Mouse (Mus musculus): Measurements from ENCODE around the gene Cyb561. TPM values are rescaled to one million over a fixed set of nuclear protein-coding genes. Genes with fewer than 3 reads are reported as not detected.

Gene Cyb561
- total RNA-seq, 2 experiments from 2014 or later: 31.6 to 42.5 TPM

GRCm38 (mm10) chr11:105953402-105953801 is 266 bp upstream of the Cyb561 start:
- DNase-seq (ENCODE audit: low spot score in 2 of 2): no peak

GRCm38 (mm10) chr11:105952111-105952510 is 1.0 kb downstream of the Cyb561 start:
- DNase-seq (ENCODE audit: low spot score in 2 of 2): no peak

GRCm38 (mm10) chr11:105951601-105952044 is 1.5 kb downstream of the Cyb561 start:
- no peak for DNase-seq (ENCODE audit: low spot score in 2 of 2)

- no peak for DNase-seq (ENCODE audit: low spot score in 2 of 2)
Measured at GRCm38 (mm10) chr11:105950519-105950918, 2.6 kb downstream of the Cyb561 start.

DNA sequence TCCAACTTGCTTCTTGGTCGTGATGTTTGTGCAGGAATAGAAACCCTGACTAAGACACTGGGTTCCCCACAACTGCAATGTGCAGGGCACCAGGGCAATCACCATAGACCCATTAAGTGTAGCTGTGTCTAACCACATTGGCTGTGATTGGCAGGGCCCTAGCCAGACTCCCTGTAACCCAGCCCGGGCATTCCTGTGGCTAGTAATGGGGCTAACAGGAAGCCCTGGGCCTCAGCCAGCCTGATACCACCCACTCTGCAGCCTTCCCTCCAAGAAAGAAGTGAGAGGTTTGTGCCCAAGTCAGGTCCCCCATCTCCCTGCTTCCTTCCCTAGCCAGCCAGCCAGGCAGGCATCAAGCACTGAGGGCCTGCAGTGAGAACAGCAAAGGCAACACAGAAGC is 4.9 kb downstream of the Cyb561 start:
- DNase-seq (ENCODE audit: low spot score in 2 of 2): no peak

DNA sequence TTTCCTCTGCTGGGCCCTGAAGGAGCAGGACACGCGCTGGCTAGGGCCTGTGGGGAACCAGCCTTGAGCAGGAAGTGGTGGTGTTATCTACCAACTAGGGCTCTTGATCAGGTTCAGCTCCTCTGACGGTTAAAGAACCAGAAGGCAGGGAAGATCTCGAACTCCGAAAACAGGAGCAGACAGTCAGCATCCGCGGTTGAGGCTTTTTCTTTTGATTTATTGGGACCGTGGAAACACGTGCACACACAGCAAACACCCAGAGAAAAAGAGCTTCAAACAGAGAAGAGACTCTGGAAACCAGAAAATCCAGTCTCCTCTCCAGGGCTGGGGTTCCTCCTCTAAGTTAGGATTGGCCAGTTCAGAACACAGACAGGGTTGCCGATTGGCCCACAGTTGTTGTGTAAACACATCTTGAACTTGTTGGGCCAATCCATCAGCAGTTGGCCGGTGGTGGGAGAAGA is 6.4 kb downstream of the Cyb561 start:
- no peak for DNase-seq (ENCODE audit: low spot score in 2 of 2)

DNA sequence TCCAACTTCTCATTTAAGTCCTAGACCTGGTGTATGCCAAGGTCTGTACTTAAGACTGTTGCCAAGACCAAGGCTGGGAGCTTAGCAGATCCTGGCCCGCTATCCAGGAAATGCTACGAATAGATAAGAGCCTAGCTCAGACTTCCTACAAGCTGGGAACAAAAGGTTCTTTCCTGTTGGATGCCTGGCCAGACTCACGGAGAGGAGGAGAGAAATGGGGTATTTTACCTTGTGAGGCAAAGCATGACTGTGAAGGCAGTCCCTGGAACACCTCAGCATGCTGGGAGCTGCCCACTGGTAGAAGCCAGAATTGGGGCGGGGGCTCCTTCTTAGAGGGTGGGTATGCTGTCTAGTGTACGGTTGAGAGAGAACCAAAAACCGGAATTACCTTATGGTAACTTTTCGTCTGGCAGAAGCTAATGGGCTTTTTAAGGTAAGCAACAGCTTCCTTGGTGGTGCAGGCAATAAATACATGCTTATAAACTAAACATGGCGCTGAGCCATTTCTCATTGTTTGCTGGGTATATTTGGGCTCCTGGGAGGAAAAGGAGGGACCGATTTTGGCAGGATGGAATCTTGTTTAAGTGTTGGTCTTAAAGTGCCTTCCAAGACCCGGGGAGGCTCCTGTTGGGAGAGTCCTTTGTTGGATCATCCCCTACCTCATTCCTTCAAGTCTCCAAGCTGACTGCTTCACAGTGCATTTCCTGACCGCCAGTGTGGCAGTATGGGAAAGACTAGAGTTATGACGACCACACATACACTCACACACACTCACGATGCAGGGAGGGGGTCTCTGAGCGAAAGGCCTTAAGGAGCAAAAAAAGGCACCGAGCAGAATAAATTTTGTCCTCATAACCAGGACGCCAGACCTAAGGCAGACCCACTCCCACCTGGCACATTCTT is 8.1 kb downstream of the Cyb561 start:
- no peak for DNase-seq (ENCODE audit: low spot score in 2 of 2)

DNA sequence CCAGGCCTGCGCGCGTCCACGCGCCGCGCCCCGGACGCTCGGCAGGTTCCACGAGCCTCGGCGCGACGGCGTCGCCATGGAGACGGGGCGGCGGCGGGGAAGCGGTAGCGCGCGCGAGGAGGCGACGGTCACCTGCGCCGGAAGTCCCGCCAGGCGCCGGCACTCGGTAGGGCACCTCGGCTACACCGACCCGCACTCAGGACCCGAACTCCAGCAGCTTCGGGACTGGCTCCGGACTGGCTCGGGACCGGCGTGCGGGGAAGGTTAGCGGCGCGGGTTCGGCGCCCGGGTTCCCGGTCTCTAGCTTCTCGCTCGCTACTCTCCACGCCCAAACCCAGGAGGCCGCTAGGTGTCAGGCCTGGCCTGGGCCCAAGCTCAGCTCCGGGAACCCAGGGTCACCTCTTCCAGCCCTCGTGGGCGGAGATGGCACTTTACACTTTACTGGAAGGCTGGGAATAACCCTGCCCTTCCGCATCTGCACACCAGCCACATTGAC is 9.0 kb downstream of the Cyb561 start:
- DNase-seq (ENCODE audit: low spot score in 2 of 2): peak; percentile 46 to 65

DNA sequence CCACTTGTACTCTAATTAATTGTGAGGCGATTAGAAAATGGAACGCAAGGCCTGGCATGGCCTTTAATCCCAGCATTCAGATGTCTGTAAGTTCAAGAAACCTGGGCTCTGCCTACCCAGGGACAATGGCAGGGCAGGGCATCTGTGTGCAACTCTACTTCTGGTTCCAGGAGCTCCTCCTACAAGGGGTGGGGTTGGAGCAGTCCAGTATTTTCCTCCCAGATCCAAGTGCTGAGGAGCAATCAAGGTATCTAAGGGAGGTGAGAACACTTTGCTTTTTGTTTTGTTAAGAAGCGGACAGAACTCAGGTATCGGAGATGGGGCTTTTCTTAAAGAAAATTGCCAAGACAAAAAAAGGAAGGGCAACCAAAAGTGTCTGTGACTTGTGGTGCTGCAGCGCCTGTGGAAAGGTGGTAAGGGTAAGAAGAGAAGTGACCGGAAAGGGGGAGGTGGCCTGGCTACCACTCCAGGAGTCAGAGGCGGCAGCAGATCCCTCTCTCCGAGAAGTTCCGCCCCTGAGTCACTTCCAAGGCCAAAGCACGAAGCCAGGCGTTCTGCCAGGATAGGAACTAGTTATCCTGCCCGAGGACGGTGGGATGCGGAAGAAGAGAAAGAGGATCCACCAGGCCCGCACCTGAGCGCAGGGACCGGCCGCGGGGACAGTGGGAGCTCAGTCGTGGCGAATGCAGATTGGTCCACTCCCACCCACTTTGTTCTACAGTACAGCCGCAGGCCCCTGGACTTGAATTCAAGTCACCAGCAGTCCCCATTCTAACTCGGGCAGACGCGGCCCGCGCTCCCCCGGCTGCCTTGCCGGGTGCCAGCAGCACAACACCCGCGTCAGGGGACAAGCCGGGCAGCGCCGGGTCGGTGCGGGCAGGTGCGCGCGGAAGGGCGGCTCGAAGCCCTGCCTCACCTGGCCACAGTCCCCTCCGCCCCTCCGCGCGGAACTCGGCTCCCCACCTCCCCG is 9.7 kb downstream of the Cyb561 start:
- DNase-seq (ENCODE audit: low spot score in 2 of 2): no peak

DNA sequence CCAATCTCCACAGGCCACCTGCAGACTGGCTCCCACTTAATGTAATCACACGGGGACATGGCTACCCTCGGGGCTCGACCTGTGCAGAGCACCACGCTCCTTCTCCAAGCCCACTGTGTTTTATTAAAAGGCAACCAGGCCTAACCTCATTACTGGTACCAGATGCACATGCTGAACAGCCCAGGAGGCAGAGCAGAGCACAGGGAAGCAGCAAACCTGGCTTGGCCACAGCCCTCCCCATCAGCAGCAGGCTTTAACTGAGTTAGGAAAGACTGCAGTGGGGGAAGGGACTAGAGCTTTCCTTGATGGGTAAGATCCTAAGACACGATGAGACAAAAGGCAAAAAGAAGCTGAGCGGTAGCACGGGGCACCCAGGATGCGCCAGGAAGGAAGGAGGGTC is 11.2 kb downstream of the Cyb561 start:
- no peak for DNase-seq (ENCODE audit: low spot score in 2 of 2)

- no peak for DNase-seq (ENCODE audit: low spot score in 2 of 2)
Measured at GRCm38 (mm10) chr11:105938771-105939170, 14.4 kb downstream of the Cyb561 start.

GRCm38 (mm10) chr11:105936974-105937373 is 16.2 kb downstream of the Cyb561 start:
- no peak for DNase-seq (ENCODE audit: low spot score in 2 of 2)

- peak; percentile 70 to 76 for DNase-seq (ENCODE audit: low spot score in 2 of 2)
Measured at GRCm38 (mm10) chr11:105936200-105936599, 16.9 kb downstream of the Cyb561 start.

DNA sequence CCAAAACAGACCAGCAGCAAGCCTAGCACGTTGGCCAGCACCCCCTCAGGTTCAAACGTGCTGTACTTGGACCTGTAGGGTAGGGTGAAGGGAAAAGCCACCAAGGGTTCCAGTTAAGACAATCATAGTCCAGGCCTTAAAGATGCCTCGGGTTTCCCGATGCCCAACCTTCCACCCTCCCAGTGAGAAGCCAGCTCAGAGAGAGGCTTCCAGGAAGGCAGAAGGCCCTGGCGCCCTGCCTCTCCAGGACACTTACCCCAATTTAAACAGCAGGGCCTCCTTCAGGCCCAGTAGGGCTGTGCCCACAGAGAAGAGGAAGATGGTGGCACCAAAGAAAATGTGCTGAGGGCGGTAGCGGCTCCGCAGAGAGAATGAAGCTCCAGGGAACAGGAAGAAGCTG is 17.6 kb downstream of the Cyb561 start:
- DNase-seq (ENCODE audit: low spot score in 2 of 2): no peak

DNA sequence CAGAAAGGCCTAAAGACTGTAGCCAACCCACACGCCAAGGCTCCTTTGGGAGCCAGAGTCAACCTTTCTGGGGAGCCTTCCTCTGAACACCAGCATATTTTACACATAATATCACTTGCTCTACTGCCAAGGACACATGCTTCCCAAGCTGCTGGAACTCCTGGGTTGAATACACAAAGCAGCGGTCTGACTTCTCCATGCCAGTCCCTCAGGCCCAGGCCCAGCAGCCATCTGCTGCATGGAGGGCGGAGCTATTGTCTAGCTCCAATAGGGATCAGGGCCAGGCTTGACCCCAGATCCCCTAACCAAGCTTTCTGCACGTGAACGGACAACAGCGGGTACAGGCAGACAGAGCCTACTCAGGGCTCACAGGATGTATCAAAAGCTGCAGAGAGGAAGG is 18.3 kb downstream of the Cyb561 start:
- no peak for DNase-seq (ENCODE audit: low spot score in 2 of 2)

GRCm38 (mm10) chr11:105934303-105934711 is 18.8 kb downstream of the Cyb561 start:
- DNase-seq (ENCODE audit: low spot score in 2 of 2): no peak

DNA sequence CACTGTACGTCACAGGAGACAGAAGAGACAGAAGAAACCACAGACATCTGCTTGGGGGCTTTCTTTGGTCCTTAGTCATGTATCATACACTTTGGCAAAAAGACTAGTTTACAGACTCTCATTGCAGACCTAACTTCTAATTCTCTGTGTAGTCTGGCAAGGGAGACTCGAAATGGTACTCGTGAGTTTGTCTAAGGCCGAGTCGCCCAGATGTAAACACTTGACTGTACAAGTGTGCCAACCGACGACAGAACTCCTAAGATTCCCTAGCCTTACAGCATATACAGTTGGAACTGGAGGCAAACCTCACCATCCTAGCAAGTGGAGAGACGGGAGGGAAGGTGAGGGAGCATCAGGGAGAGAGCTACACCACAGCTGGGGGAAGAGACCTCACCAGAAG is 19.4 kb downstream of the Cyb561 start:
- DNase-seq (ENCODE audit: low spot score in 2 of 2): no peak

GRCm38 (mm10) chr11:105931380-105931779 is 21.8 kb downstream of the Cyb561 start:
- no peak for DNase-seq (ENCODE audit: low spot score in 2 of 2)

GRCm38 (mm10) chr11:105928171-105928570 is 25.0 kb downstream of the Cyb561 start:
- DNase-seq (ENCODE audit: low spot score in 2 of 2): no peak

DNA sequence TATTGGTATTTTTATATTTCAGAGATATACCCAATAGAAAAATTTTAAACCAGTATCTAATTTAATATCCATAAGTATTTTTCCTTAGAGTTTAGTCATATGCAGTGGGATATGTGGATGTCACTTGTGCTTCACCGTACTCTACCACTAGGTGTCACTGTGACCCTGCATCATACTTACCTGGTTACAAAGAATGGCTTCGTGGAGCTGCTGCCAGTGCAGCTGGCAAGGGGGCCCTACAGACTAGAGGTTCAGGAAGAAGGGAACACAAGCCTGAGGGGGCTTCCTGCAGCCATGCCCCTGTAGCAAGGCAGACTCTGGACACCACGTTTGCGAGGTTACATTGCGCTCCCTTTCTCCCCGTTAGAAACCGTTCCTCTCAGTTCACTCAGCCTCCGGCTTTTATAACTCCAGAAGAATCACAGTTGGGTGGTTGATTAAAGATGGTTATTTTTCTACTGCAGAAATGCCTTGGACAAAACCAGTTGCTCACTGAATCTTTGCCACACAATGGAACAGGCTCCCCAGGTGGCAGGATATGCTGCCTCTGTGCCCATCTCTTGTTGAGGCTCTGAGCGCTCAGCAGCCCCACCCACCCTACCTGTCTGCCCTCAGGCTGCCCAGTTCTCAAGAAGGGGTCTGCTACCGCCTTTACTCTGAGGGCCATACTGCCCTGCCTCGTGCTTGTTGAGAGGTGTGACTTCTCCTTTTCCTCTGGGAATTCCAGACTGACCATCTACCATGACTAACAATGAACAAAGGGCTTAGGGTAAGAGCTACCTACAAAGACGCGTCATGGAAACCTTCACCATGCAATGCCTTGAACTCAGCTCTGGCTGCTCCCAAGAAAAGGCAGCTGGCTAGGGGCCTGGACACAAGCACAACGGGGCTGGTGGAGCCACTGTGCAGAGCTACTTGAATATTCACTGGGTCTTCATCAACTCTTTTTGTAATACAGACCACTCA is 25.8 kb downstream of the Cyb561 start:
- peak; percentile 78 to 80 for DNase-seq (ENCODE audit: low spot score in 2 of 2)
